Mouse (Mus musculus) C2C12 (cell line): Measurements from ENCODE around the gene Art4. TPM values are rescaled to one million over a fixed set of nuclear protein-coding genes. Genes with fewer than 3 reads are reported as not detected.

ENCODE experiments used
- H3K27me3 ChIP-seq: one replicate; pipeline ENCODE4 v1.6.1; 2011; ENCODE audit not compliant: control insufficient read depth, insufficient read depth, insufficient read length
- H3K36me3 ChIP-seq: one replicate; pipeline ENCODE4 v1.6.1; 2011; ENCODE audit not compliant: control insufficient read depth, insufficient read depth
- H3K4me3 ChIP-seq: one replicate; pipeline ENCODE4 v1.5.1; 2011; ENCODE audit warnings: mild to moderate bottlenecking, control low read depth; ENCODE audit not compliant: poor library complexity, insufficient read depth, severe bottlenecking
- H3K79me2 ChIP-seq: one replicate; pipeline ENCODE4 v1.6.1; 2011; ENCODE audit not compliant: control insufficient read depth, insufficient read depth
- H3K79me3 ChIP-seq: one replicate; pipeline ENCODE4 v1.6.1; 2011; ENCODE audit warnings: low read depth, control low read depth
- H3ac ChIP-seq: one replicate; pipeline ENCODE3; 2011; ENCODE audit warnings: low read depth; ENCODE audit not compliant: control insufficient read depth, insufficient read length
- CEBPB ChIP-seq: IDR thresholded peaks from one replicate; pipeline ENCODE4 v1.6.1; 2011; ENCODE audit warnings: low read depth, mild to moderate bottlenecking, control low read depth, moderate library complexity
- CTCF ChIP-seq: IDR thresholded peaks from one replicate; pipeline ENCODE4 v1.5.1; 2011; ENCODE audit not compliant: control insufficient read depth, insufficient read depth, insufficient read length
- FOSL1 ChIP-seq: IDR thresholded peaks from one replicate; pipeline ENCODE4 v1.8.0; 2011; ENCODE audit warnings: mild to moderate bottlenecking, low read length; ENCODE audit not compliant: poor library complexity, insufficient read depth, severe bottlenecking
- MAX ChIP-seq: IDR thresholded peaks from one replicate; pipeline ENCODE4 v1.6.1; 2011; ENCODE audit warnings: mild to moderate bottlenecking, control low read depth
- MYOD1 ChIP-seq: IDR thresholded peaks from one replicate; pipeline ENCODE4 v1.6.1; 2011; ENCODE audit warnings: low read depth; ENCODE audit not compliant: control insufficient read depth, insufficient read length
- MYOG ChIP-seq: IDR thresholded peaks from one replicate; pipeline ENCODE4 v1.6.1; 2011; ENCODE audit not compliant: control insufficient read depth, insufficient read length; ENCODE audit errors: extremely low read depth
- USF1 ChIP-seq: IDR thresholded peaks from one replicate; pipeline ENCODE4 v1.6.1; 2011; ENCODE audit warnings: low read depth, mild to moderate bottlenecking, control low read depth, moderate library complexity
- polyA plus RNA-seq: library from polyadenylated mRNA; unstranded; fragments of >200 nt; fragmentation: generic; extraction: Trizol; gene quantifications from one replicate; pipeline ENCODE4 v1.2.1, GENCODE M21; 2012; ENCODE audit warnings: missing spikeins

Gene Art4
- polyA plus RNA-seq, 1 experiment: not detected

GRCm38 (mm10) chr6:136820381-136820780, 37.2 kb downstream of the Art4 start:
- Histone ChIP-seq H3ac (no peak overlapping the region), H3K79me2 (peaks cover 50% of the 10 kb centered on the region), H3K79me3 (peaks cover 12% of the 10 kb centered on the region), H3K4me3 (no peak overlapping the region), H3K36me3 (peaks cover 71% of the 10 kb centered on the region), H3K27me3 (no peaks in the 10 kb centered on the region)
- TF ChIP-seq MAX (no peak), CTCF (no peak), MYOG (no peak), FOSL1 (no peak), USF1 (no peak), CEBPB (no peak), MYOD1 (no peak)

GRCm38 (mm10) chr6:136817549-136817948, 40.0 kb downstream of the Art4 start:
- Histone ChIP-seq H3K27me3 (no peaks in the 10 kb centered on the region), H3K79me2 (peaks cover 32% of the 10 kb centered on the region), H3K36me3 (peaks cover 77% of the 10 kb centered on the region), H3ac (no peak overlapping the region), H3K4me3 (no peak overlapping the region), H3K79me3 (peaks cover 5% of the 10 kb centered on the region)
- TF ChIP-seq MAX (no peak), CEBPB (no peak), MYOG (no peak), CTCF (no peak), FOSL1 (no peak), MYOD1 (no peak), USF1 (no peak)

GRCm38 (mm10) chr6:136816826-136817225, 40.7 kb downstream of the Art4 start:
- Histone ChIP-seq H3K4me3 (no peak overlapping the region), H3K36me3 (peaks cover 76% of the 10 kb centered on the region), H3ac (no peak overlapping the region), H3K79me3 (peaks cover 1% of the 10 kb centered on the region), H3K27me3 (no peaks in the 10 kb centered on the region), H3K79me2 (peaks cover 25% of the 10 kb centered on the region)
- TF ChIP-seq MAX (no peak), FOSL1 (no peak), MYOD1 (no peak), CEBPB (no peak), USF1 (no peak), MYOG (no peak), CTCF (no peak)

GRCm38 (mm10) chr6:136815381-136815780, 42.2 kb downstream of the Art4 start:
- Histone ChIP-seq H3K4me3 (no peak overlapping the region), H3K79me3 (peaks cover 3% of the 10 kb centered on the region), H3K79me2 (peaks cover 25% of the 10 kb centered on the region), H3K36me3 (peaks cover 73% of the 10 kb centered on the region), H3K27me3 (no peaks in the 10 kb centered on the region), H3ac (no peak overlapping the region)
- TF ChIP-seq MAX: no peak
- TF ChIP-seq CTCF: no peak
- TF ChIP-seq USF1: no peak
- no peak for TF ChIP-seq MYOD1
- no peak for TF ChIP-seq MYOG
- TF ChIP-seq FOSL1: no peak
- TF ChIP-seq CEBPB: no peak

- H3ac ChIP-seq: no peak overlapping the region
- TF ChIP-seq MYOD1 (no peak), MAX (no peak), CEBPB (no peak), MYOG (no peak), FOSL1 (no peak), CTCF (no peak), USF1 (no peak)
- H3K27me3 ChIP-seq: no peaks in the 10 kb centered on the region
- H3K79me2 ChIP-seq: peaks cover 45% of the 10 kb centered on the region
- H3K4me3 ChIP-seq: no peak overlapping the region
- H3K79me3 ChIP-seq: peaks cover 18% of the 10 kb centered on the region
- peaks cover 71% of the 10 kb centered on the region for H3K36me3 ChIP-seq
These were observed 44.4 kb downstream of the Art4 start for GRCm38 (mm10) chr6:136813117-136813516.

- H3K79me3 ChIP-seq: peaks cover 18% of the 10 kb centered on the region
- H3K36me3 ChIP-seq: peaks cover 60% of the 10 kb centered on the region
- no peaks in the 10 kb centered on the region for H3K27me3 ChIP-seq
- no peak overlapping the region for H3ac ChIP-seq
- H3K79me2 ChIP-seq: peaks cover 33% of the 10 kb centered on the region
- no peak overlapping the region for H3K4me3 ChIP-seq
- no peak for TF ChIP-seq CEBPB
- no peak for TF ChIP-seq CTCF
- no peak for TF ChIP-seq FOSL1
- no peak for TF ChIP-seq MYOD1
- TF ChIP-seq USF1: no peak
- no peak for TF ChIP-seq MAX
- no peak for TF ChIP-seq MYOG
These were observed 46.3 kb downstream of the Art4 start for GRCm38 (mm10) chr6:136811196-136811595.
